Mouse (Mus musculus): ENCODE data around the gene Cfap100. TPM values are rescaled to one million over a fixed set of nuclear protein-coding genes. Genes with fewer than 3 reads are reported as not detected.

Cfap100 gene
- total RNA-seq (2014; rRNA removed) = 0.20 and 0.28 TPM in 2 replicates
- polyA plus RNA-seq (2012; rRNA removed) = 0.17 and 0.33 TPM in 2 replicates

DNA sequence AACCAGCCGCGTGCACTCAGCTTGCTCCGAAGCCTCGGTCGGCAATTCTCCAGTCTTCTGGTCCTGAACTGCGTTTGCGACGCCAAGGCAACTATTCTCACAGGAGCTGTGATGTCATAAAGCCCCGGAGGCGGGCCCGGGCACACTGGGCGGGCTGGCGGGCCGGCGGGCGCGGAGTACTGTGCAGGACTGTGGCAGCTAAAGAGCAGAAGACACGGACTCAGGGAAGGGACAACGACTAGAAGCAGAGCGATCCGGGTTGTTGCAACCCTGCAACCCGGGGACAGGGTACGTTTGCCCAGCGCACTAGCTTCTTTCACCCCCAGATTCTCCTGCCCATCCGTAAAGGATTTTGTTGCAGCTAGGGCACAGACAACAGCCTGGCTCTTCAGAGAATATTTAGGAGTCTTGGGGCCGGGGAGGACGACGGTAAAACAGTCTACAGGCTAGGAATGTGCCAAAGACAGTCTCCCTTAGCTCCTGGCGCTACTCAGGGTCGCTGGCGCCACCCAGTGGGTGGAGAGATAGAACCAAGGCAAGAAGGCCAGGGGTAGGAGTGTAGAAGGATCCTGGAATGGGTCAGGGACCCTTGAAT lies at the start of gene Cfap100:
Gene Cfap100, minus strand, starts transcription at position 418 of the 595 bp plus-strand sequence.
- peak; percentile 70 for DNase-seq (ENCODE audit: extremely low read depth, low read depth, low spot score)

DNA sequence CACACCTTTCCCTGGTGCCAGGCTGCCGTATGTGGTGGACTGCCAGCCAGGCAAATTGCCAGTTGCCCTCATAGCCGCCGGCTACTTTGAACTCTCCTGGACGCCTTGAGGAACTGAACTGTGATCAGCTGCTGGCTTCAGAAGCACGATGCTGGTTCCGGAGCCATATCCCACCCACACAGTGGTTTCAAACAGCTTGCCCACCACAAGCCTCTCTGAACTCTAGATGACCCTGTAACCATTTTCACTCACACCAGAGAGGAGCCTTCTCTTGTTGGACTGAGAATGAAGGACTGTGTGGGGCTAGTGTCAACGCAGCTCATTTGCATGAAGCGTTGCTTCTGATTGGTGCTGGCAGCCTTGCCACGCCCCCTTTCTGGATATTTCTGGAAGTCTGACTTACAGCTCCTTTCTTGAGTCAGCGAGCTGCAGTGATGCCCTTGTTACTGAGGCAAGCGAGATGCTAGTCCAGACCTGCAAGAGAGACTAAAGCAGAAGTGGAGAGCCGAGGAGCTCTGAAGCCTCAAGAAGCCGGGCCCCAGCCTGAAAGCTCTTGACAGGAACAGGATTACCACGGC lies 48.4 kb upstream of the Cfap100 start:
- no peak overlapping the region for H3K27ac ChIP-seq (replicated peaks; ENCODE audit: insufficient read depth, low read depth, low read length)
- H3K36me3 ChIP-seq (ENCODE audit: control insufficient read depth, insufficient read depth, low read length) = peaks cover 7% of the 10 kb centered on the region; the same call in 1 of the 2 replicates
- DNase-seq (ENCODE audit: extremely low read depth, low read depth, low spot score) = peak; percentile 78
- peaks cover 34% of the 10 kb centered on the region for H3K4me1 ChIP-seq (ENCODE audit: control insufficient read depth, insufficient read depth, low read length)
- no peak overlapping the region for H3K4me3 ChIP-seq (ENCODE audit: insufficient read depth, low read depth, low read length)
- 46% methylated on average over 14 of the region's 14 CpGs for WGBS
- no peak overlapping the region for H3K9ac ChIP-seq (ENCODE audit: low read depth, low read length)
- H3K79me2 ChIP-seq (ENCODE audit: control insufficient read depth, insufficient read depth, low read length) = no peaks in the 10 kb centered on the region
- H3K27me3 ChIP-seq (ENCODE audit: control insufficient read depth, insufficient read depth, low read length) = no peaks in the 10 kb centered on the region
- TF ChIP-seq CTCF (IDR thresholded peaks at IDR 0.05; ENCODE audit: low read depth, low read length) (no peak), POLR2A (IDR thresholded peaks at IDR 0.05; ENCODE audit: extremely low read depth, insufficient read depth, low read length) (no peak)

More for the DNA sequence above, at the start of gene Cfap100:
- no peaks in the 10 kb centered on the region for H3K27me3 ChIP-seq (ENCODE audit: control insufficient read depth, insufficient read depth, low read length)
- H3K36me3 ChIP-seq (ENCODE audit: control insufficient read depth, insufficient read depth, low read length) = no peaks in the 10 kb centered on the region
- H3K4me1 ChIP-seq (ENCODE audit: control insufficient read depth, insufficient read depth, low read length) = peaks cover 10% of the 10 kb centered on the region; the same call in 1 of the 2 replicates
- H3K79me2 ChIP-seq (ENCODE audit: control insufficient read depth, insufficient read depth, low read length) = no peaks in the 10 kb centered on the region
- H3K27ac ChIP-seq (replicated peaks; ENCODE audit: insufficient read depth, low read depth, low read length) = peak within 1 kb of the TSS; percentile 77
- TF ChIP-seq POLR2A (IDR thresholded peaks at IDR 0.05; ENCODE audit: extremely low read depth, insufficient read depth, low read length) (peak; percentile 55; the same call in 1 of the 2 replicates), CTCF (IDR thresholded peaks at IDR 0.05; ENCODE audit: low read depth, low read length) (peak; percentile 83)
- peak within 1 kb of the TSS; percentile 76 for H3K9ac ChIP-seq (ENCODE audit: low read depth, low read length)
- WGBS = under 1% methylated on average over 31 of the region's 31 CpGs
- peak within 1 kb of the TSS; percentile 48 for H3K4me3 ChIP-seq (ENCODE audit: insufficient read depth, low read depth, low read length)

DNA sequence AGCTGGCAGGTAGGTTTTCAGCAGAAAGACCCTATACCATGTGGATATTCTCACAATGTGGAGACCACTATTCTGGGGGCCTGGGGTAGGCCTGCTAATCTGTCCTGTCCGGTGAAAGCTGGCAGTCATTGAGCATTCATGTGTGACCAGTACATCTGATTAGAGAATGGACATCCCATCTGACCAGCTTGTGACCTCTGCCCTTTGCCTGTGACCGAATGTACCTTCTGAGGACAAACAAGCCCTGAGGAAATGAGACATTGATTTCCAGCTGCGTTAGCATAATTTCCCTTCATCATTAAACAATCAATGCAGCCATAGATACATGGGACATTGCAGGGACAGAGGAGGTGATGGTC lies 47.2 kb upstream of the Cfap100 start:
- no peaks in the 10 kb centered on the region for H3K27me3 ChIP-seq (ENCODE audit: control insufficient read depth, insufficient read depth, low read length)
- H3K27ac ChIP-seq (replicated peaks; ENCODE audit: insufficient read depth, low read depth, low read length) = peak overlapping the region; percentile 74
- peaks cover 15% of the 10 kb centered on the region; the same call in 1 of the 2 replicates for H3K36me3 ChIP-seq (ENCODE audit: control insufficient read depth, insufficient read depth, low read length)
- H3K9ac ChIP-seq (ENCODE audit: low read depth, low read length) = peak overlapping the region; percentile 35
- TF ChIP-seq POLR2A (IDR thresholded peaks at IDR 0.05; ENCODE audit: extremely low read depth, insufficient read depth, low read length) (no peak), CTCF (IDR thresholded peaks at IDR 0.05; ENCODE audit: low read depth, low read length) (no peak)
- H3K4me1 ChIP-seq (ENCODE audit: control insufficient read depth, insufficient read depth, low read length) = peaks cover 46% of the 10 kb centered on the region
- WGBS = 16% methylated on average over 3 of the region's 3 CpGs
- DNase-seq (ENCODE audit: extremely low read depth, low read depth, low spot score) = peak; percentile 98
- H3K79me2 ChIP-seq (ENCODE audit: control insufficient read depth, insufficient read depth, low read length) = no peaks in the 10 kb centered on the region
- no peak overlapping the region for H3K4me3 ChIP-seq (ENCODE audit: insufficient read depth, low read depth, low read length)

DNA sequence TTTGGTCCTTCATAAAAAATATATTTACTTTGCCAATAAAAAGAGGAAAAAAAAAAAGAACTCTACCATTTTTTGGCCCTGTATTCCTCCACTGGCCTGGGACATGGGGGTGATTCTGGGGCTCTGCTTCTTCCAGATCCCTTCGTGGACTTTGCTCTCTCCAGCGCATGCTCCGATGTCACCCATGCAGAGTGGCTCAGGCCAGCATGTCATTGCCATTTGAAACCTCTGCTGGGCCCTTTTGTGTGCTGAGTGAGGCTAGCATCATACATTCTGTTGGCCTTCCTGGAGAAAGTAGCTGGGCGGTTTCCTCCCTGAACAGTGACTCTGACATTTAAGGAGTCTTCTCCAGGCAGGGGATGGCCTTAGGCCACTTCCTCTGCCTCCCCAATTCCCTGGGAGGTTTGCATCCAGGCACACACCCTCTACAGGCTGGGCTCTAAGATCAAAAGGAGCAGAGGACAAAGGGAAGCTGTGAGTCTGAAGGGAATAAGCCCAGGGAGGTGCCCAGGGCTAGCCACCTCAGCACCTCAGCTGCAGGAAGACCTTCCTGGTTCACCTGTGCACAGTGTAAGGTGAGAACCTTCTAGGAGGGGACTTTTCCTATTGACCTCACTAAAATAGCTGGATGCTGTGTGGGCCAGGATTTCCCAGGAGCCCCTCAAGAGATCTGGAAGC lies 46.7 kb upstream of the Cfap100 start:
- Histone ChIP-seq H3K36me3 (ENCODE audit: control insufficient read depth, insufficient read depth, low read length) (peaks cover 15% of the 10 kb centered on the region; the same call in 1 of the 2 replicates), H3K4me1 (ENCODE audit: control insufficient read depth, insufficient read depth, low read length) (peaks cover 51% of the 10 kb centered on the region), H3K27ac (replicated peaks; ENCODE audit: insufficient read depth, low read depth, low read length) (peak overlapping the region; percentile 74), H3K4me3 (ENCODE audit: insufficient read depth, low read depth, low read length) (no peak overlapping the region), H3K79me2 (ENCODE audit: control insufficient read depth, insufficient read depth, low read length) (0 out of 2 replicates have a peak, but pooled peaks cover under 1% of the 10 kb centered on the region), H3K9ac (ENCODE audit: low read depth, low read length) (peak overlapping the region; percentile 33; the same call in 1 of the 2 replicates), H3K27me3 (ENCODE audit: control insufficient read depth, insufficient read depth, low read length) (no peaks in the 10 kb centered on the region)
- TF ChIP-seq CTCF (IDR thresholded peaks at IDR 0.05; ENCODE audit: low read depth, low read length) (no peak), POLR2A (IDR thresholded peaks at IDR 0.05; ENCODE audit: extremely low read depth, insufficient read depth, low read length) (no peak)
- 35% methylated on average over 4 of the region's 4 CpGs for WGBS
- peak; percentile 83 for DNase-seq (ENCODE audit: extremely low read depth, low read depth, low spot score)

DNA sequence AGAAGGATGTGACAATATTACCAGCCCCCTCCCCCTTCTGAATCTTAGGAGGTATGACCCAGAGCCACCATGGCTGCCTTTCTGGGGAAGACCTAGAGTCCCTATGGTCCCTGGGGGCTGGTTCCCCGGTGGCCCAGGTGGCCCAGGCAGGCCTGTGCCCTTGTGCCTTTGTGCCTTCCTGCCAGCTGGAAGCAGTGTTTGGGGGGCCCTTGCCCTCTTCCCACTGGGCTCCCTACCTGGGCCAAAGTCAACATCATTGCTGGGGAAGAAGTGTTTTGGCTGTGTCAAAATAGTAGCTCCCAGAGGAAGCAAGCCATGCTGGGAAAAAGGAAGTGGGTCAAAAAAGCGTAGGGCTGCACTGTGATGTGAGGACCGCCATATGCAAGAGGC lies 45.8 kb upstream of the Cfap100 start:
- Histone ChIP-seq H3K36me3 (ENCODE audit: control insufficient read depth, insufficient read depth, low read length) (peaks cover 18% of the 10 kb centered on the region; the same call in 1 of the 2 replicates), H3K27me3 (ENCODE audit: control insufficient read depth, insufficient read depth, low read length) (no peaks in the 10 kb centered on the region), H3K27ac (replicated peaks; ENCODE audit: insufficient read depth, low read depth, low read length) (peak overlapping the region; percentile 4), H3K9ac (ENCODE audit: low read depth, low read length) (no peak overlapping the region), H3K4me3 (ENCODE audit: insufficient read depth, low read depth, low read length) (no peak overlapping the region), H3K4me1 (ENCODE audit: control insufficient read depth, insufficient read depth, low read length) (peaks cover 60% of the 10 kb centered on the region), H3K79me2 (ENCODE audit: control insufficient read depth, insufficient read depth, low read length) (peaks cover 10% of the 10 kb centered on the region; the same call in 1 of the 2 replicates)
- TF ChIP-seq CTCF (IDR thresholded peaks at IDR 0.05; ENCODE audit: low read depth, low read length) (no peak), POLR2A (IDR thresholded peaks at IDR 0.05; ENCODE audit: extremely low read depth, insufficient read depth, low read length) (no peak)
- DNase-seq (ENCODE audit: extremely low read depth, low read depth, low spot score) = no peak
- WGBS = 41% methylated on average over 3 of the region's 3 CpGs
